Mouse (Mus musculus) liver, adult 2 months (tissue): ENCODE measurements around the gene Cdh3.

Source experiments
- CTCF ChIP-seq: fragments of 200-500 bp; IDR thresholded peaks from 2 replicates; pipeline ENCODE4 v1.5.1; 2011; ENCODE audit warnings: low read depth, low read length, control low read depth
- POLR2A ChIP-seq: fragments of 200-500 bp; IDR thresholded peaks from 2 replicates; pipeline ENCODE4 v1.6.1; 2011; ENCODE audit warnings: low read length, control low read depth; ENCODE audit not compliant: insufficient read depth; ENCODE audit errors: extremely low read depth

DNA sequence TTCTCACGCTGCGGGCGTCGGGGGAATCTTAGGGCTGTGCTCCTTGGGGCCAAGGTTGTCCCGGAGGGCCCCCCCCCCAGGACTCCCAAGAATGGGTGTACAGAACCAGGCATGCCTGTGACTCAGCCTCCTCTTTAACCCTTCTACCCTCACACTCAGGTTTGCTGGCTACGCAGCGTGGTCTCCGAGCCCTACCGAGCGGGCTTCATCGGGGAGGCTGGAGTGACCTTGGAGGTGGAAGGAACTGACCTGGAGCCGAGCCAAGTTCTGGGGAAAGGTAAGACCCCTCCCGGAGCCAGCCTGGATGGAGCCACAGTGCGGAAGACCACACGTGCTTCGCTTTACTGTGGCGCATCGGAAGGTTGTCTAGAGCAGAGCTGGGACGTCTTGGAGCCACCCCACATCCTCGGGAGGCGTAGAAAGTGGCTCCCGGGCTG, 392 bp downstream of the Cdh3 start:
- TF ChIP-seq CTCF (no peak), POLR2A (no peak)
